Mouse (Mus musculus) left cerebral cortex, adult 8-10 months (tissue): ENCODE results near the gene Tbkbp1. TPM values are rescaled to one million over a fixed set of nuclear protein-coding genes. Genes with fewer than 3 reads are reported as not detected.

ENCODE experiments used
- DNase-seq, 2 experiments: peaks; one replicate each; pipeline ENCODE4 v3.0.0; 2022; ENCODE audit warnings: low spot score in 2 of 2
- total RNA-seq, 4 experiments: library from RNA; stranded (reverse); gene quantifications; 2 replicates each; pipeline ENCODE4 v1.2.4; 2022

The Tbkbp1 gene
- total RNA-seq, 4 experiments from 2014 or later, result 54.8 to 63.2 (median 59.6) TPM

- no peak for DNase-seq
These were observed 5.7 kb upstream of the Tbkbp1 start for GRCm38 (mm10) chr11:97156999-97157398.

DNA sequence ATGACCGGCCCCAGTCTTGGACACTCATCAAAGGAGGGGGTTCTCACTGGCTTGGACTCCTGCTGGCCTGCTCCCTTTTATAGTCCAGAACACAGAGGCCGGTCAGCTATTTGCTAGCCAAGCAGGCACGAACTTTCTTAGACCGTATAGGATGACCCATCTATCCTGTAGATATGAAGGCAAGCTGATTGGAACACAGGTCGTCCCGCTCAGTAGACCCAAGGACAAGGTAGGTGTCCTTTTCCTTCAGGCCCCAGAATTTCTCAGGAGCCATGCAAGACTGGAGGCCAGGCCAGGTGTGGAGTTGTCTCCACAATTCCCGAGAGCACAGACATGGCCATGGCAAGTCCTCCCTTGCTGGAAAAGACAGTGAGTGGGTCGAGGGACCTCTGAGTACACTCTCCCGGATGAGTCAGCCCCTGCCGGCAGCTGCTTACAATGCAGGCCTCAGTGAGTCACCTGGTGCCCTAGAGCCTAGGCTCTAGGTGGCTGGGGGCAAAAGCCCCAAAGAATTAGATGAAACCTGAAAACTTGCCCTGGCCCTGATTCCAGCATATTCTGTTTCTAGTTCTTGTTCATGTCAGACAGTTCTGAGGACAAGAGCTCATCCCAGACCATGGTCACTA, 1.5 kb upstream of the Tbkbp1 start:
- no peak for DNase-seq

DNA sequence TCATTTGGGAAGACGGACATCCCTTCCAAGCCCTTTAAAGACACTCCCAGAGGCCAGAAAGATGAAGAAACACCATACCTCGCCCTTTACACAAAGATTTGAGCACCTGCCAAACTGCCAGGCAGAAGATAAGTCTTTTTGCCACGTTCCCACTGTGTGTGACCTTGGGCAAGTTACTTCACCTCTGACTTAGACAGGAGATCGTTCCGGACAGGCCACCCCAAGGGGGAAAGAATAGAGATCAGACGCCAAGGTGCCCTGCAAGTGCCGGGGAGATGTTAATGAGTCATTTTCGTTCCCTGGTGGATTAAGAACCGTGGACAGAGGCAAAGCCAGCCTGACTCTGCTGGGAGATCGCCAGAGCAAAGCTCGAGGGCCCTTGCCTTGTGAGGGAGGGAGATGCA, 730 bp upstream of the Tbkbp1 start:
- no peak for DNase-seq

DNA sequence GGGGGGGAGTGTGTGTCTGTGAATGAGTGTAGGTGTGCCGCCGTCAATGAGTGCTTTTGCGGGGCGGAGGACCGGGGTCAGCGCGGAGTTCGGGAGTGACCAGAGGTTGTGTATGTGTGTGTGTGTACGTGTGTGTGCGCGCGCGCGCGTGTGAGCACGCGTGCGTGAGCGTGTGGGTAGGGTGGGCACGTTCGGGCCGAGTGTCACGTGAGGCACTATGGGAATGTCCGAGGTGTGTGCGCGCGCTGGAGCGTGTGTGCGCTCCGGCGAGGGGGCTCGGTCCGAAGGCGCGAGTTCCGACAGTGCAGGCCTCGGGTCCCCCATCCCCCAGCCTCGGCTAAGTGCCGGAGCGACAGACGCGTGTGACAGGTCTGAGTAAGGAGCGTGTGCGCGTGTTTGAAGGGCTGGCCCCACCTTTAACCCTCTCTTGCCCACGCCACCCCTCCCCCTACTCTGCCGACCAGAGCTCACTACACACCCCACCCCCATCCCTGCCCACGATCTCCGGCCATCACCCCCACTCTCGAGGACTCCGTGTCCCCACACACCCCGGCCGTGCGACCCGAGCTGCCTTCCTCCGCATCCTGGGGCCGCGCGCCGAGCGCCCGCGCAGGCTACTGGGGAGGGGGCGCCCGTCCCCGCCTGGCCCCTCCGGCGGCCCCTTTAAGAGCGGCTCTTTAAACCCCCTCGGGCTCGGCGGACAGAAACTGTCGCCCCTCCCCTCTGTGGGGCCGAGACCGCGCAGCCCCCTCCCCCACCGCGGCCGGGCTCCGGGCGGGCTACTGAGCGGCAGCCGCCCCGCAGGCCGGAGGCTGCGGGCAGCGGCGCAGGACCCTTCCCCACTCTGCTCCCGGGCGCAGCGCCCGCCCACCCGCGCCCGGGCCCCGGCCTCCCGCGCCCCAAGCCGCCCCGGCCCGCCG, 624 bp downstream of the Tbkbp1 start:
- DNase-seq, result peak in 1 of 2 experiments; percentile 74

DNA sequence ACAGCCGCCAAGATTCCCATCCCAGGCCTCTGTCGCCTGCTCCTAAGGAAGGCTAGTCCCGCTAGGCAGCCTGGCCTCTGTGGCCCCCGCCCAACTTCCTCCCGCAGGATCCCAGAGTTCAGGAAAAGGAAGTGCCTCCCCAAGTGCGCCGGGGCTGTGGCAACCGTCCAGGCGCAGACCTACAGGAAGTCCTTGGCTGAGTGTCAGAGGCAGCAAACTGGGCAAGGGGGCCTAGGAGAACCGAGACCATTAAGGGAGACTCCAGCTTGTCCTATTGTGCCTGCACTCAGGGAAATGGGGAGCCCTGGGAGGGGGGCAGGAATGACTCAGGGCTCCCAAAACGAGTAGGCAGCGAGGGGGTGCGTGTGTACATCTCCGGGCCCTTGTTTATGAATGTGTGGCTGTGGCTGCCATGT, 1.3 kb downstream of the Tbkbp1 start:
- peak in 1 of 2 experiments; percentile 51 for DNase-seq

- no peak for DNase-seq
These were observed 2.3 kb downstream of the Tbkbp1 start for GRCm38 (mm10) chr11:97149026-97149425.

DNA sequence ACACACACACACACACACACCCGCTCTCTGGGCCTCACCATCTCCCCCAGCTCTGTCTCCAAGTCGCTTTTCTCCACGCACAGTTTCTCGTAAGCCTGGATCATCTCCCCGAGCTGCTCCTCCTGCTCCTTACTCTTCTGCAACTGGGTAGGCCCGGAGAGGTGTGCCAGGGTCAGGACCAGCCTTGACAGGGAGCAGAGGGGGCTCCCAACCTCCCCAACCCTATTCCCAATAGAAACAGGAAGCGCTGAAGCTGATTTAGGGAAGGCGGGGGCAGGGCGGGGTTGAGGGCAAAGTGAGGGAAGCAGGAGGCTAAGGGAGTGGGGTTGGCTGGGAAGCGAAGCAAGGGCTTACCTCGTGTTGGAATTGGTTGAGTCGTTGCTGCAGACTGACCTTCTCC, 2.7 kb downstream of the Tbkbp1 start:
- no peak for DNase-seq

DNA sequence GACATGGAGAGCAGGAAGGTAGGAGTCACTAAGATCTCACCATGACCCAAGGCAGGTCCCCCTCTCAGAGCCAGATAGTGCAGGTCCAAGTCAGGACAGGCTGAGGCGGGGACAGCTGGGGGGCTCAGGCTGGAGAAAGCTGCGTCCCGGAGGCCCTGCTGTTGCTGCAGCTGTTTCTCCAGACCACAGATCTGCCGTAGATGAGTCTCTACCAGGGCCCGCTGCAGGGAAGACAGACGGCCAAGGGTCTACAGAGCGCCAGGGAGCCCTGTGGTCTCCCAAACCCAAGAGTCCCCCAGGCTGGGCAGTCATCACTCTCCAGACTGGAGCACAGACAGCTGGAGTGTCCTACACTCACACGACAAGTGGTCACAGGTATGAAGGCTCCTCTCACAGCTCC, 4.0 kb downstream of the Tbkbp1 start:
- DNase-seq, result no peak

- DNase-seq, result peak in 1 of 2 experiments; percentile 81
These were observed 4.6 kb downstream of the Tbkbp1 start for GRCm38 (mm10) chr11:97146724-97147123.

DNA sequence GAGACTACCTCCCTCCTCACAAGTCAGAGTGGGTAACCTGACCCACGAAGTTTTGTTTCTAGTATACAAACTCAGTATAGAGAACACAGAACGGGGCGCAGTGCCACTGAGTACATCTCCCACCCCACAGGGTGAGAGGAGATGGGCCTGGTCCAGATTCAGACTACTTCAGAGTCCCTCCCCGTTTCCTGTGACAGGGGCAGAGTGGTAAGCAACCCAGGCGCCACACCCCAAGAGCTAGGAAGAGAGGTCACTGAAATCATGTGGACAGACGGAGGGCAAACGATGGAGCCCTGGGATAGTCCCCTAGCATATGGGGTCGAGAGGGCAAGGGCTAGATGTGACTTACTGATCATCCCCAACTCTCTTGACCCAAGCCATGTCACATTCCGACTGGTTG, 5.3 kb downstream of the Tbkbp1 start:
- DNase-seq, result no peak

DNA sequence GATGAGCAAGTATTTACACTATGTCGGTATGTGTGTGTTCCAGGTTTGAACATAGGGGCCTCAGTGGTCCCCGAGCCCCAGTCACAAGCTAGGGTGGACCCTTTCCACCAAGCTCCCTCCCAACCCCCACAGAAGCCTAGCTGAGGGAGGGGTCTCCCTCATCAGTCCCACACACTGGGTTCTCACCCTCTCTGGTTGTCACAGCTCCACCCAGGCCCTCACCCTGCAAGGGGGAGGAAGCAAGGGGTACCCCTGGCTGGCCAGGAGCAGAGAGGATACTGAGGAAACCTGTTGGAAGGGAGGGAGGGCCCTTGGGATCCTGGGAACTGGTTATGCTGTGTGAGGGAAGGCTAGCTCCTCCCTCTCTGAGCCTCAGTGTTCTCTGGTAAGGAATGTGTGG, 6.0 kb downstream of the Tbkbp1 start:
- no peak for DNase-seq

DNA sequence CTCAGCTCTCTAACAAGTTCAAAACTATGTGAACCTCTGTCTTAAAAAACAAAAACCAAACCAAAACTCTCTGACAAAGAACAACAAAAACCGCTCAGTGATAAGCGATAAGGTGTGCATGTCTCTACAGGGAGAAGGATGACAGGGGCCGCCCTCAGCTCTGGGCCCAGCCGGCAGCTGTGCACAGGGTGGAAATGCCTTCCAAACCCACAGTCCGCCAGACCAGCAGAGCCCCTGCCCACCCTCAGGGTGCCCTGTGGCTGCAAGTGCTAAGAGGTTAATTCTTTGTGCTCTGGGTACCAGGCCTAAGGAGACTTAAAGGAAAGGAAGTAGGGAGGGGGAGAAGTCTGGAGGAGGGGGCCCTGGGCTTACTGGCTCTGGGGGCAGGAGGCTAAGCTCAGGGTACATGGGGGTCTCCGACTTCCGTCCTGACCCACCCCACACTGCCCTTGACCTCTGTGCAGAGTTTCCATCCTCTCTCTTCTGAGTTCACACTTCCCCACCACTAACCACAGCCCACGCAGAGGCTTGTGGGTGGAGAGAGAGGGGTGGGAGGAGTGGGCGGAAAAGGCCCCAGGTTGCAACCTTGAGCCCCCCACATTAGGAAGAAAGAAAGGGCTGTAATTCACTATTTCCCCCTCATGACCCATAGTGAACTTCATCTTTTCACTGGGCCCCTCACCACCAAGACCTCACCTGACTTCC, 7.9 kb downstream of the Tbkbp1 start:
- no peak for DNase-seq

- DNase-seq, result no peak
These were observed 9.1 kb downstream of the Tbkbp1 start for GRCm38 (mm10) chr11:97142159-97142608.

DNA sequence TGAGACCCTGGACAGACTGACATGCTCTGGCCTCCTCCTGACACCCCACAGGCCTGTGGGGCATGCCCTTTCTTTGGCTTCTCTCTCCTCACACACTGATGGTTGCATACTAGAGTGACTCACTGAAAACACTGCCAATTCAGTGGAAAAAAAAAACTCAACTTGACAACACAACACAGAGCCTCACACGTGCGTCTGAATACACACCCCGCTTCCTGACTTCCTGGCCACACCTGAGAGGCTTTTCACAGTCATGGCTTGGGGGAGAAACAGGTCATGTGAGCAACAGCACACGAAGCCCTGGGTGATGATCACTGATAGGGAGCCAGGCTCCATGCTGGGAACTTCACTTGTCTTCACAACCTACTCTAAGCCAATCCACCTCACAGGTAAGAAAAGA, 10.5 kb downstream of the Tbkbp1 start:
- no peak for DNase-seq

DNA sequence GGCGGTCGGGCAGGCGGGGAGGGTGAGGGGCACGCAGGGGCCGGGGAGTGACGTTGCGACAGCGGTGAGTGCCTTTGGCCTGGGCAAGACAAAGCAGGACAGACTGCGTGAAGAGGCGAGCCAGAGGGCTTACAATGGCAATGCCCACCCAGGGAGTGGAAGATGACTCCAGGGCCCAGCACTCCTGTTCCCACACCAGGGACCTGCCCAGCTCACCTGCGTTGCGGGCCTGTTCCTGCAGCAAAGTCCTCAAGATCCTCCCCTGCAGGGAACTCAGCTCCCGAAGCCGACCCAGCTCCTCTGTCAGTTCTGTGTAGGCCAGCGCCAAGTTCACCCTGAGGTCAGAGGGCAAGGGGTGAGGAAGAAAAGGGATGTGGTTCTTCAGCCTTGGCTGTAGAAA, 12.0 kb downstream of the Tbkbp1 start:
- no peak for DNase-seq

- no peak for DNase-seq
These were observed 12.6 kb downstream of the Tbkbp1 start for GRCm38 (mm10) chr11:97138554-97139226.

GRCm38 (mm10) chr11:97133270-97133669, 18.0 kb downstream of the Tbkbp1 start:
- no peak for DNase-seq

GRCm38 (mm10) chr11:97132185-97132584, 19.1 kb downstream of the Tbkbp1 start:
- no peak for DNase-seq

GRCm38 (mm10) chr11:97131683-97132082, 19.6 kb downstream of the Tbkbp1 start:
- DNase-seq, result no peak

DNA sequence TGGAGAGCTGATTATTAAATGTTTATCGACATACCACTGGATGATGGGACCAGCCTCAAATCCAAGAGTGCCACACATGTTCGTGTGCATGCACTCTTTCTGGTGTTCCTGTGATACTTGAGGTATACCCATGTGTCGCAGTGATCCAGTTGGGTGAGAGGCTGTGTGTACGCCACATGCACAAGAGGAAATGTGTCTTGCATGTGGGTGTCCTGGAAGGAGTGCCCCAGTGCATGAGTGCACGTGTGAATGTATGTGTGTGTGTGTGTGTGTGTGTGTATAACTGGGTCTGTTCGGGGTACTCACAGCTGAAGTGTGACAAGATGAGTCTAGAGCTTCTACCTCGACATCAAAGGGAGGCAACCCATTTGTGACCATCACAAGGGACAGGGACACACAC, 21.0 kb downstream of the Tbkbp1 start:
- no peak for DNase-seq

- DNase-seq, result no peak
These were observed 22.3 kb downstream of the Tbkbp1 start for GRCm38 (mm10) chr11:97128956-97129355.
